Mouse (Mus musculus) thymus, postnatal 0 days (tissue): ENCODE results near the gene Dstyk. TPM values are rescaled to one million over a fixed set of nuclear protein-coding genes. Genes with fewer than 3 reads are reported as not detected.
A peak's percentile ranks its signal among the peaks of the same experiment; 100 is the strongest.

Experiments
- DNase-seq: peaks from one replicate; pipeline ENCODE4 v3.0.0-alpha.2; 2015; ENCODE audit warnings: low spot score
- polyA plus RNA-seq: library from polyadenylated mRNA; unstranded; fragments of >200 nt; fragmentation: Nextera tagmentation; extraction: Ambion mirVana; gene quantifications from 2 replicates; pipeline ENCODE4 v1.2.1, GENCODE M21; 2015

Gene Dstyk
- 4.4 and 4.8 TPM in 2 replicates for polyA plus RNA-seq

DNA sequence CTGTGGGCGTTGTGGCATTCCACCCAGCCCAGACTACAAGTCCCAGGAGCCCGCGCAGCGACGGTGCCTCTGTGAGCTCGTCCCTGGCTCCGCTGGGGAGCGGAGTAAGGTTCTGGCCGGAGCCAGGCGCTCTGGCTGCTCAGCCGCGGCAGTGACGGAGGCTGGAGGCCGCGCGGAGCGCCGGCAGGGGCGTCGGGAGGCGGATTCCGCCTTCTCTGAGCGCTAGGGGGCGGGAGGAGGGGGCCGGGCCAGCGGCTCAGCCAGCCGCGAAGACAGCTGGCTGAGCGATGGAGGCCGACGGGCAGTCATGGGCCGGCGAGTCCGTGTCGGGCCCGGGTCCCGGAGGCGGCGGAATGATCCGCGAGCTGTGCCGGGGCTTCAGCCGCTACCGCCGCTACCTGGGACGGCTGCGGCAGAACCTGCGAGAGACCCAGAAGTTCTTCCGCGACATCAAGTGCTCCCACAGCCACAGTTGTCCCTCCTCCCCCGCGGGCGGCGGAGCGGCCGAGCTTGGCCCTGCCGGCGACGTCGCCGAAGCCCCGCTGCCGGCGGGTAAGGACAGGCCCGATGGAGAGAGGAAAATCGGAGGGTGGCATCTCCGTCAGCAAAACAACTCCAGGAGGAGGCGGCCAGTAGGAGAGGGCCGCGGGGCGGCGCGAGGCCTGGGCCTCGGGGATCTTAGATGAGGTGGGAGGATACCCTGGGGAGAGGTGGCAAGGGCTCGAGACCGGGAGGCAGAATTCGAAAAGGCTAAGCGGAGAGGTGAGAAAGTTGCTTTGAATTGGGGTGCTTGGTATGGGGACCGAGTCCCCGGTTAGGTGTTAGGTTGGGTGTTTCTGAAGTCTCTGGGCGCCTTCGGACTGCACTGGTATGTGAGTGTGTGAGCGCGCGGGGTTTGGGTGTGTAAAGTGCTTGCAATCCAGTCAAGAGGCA, at the start of gene Dstyk:
TSS of gene Dstyk (plus strand) at position 237 of the 933 bp plus-strand sequence.
- DNase-seq = peak; percentile 88

DNA sequence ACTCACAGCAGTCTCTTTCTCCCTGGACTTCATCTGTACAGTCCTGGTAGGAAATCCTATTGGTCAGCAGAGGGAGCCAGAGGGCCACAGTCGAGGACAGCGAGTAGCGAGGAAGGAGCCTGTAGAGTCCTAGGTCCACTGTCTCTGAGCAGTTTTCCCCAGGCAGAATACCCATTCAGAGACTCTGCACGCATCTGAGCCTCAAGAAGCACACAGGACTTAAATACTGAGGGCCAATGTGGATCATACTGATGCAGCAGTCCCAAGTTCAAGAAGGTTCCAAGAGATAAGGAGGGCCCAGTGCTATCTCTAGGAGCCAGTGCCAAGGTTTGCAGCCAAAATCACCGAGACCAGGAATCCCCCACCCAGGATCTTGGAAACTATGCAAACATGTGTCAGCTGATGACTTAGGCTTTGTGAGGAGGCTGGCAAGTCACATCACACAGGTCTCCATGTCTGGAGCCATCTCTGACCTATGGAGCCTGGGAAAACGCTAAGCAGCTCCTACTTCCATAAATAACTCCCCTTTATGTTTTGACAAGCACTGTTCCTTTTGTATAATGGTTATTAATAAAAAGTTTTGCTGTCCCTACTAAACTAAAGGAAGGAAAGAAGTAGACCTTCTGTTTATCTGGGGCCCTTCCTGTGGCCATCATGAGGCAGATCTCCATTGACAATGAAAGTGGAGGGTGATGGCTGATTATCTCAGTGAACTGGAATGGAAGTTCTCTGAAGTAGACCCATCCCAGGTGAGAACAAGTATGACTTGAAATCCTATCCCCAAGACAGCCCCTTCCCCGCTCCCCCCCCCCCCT, 49.5 kb upstream of the Dstyk start:
- DNase-seq = peak; percentile 75

DNA sequence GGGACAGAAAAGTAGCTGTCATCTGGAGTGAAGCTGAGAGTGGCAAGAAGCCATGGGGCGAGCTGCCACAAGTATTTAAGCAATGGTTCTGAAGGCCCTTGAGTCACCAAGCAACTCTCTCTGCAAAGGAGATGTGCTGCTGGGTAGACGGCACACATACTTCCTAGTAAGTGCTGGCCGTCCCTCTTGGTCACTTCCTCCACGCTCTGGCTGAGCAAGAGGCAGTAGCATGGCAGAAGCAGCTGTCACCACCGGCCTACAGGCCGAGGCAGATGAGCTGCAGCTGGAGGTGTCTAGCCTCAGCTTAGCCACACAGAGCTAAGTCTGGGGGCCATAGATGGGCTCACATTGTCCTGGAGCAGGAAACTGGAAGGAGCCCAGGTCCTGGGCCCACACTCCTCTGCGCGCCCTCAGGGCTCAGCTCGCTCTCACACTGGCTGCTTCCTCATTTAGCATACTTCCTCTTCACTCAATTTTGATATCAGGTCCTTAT, 46.6 kb upstream of the Dstyk start:
- DNase-seq = no peak

DNA sequence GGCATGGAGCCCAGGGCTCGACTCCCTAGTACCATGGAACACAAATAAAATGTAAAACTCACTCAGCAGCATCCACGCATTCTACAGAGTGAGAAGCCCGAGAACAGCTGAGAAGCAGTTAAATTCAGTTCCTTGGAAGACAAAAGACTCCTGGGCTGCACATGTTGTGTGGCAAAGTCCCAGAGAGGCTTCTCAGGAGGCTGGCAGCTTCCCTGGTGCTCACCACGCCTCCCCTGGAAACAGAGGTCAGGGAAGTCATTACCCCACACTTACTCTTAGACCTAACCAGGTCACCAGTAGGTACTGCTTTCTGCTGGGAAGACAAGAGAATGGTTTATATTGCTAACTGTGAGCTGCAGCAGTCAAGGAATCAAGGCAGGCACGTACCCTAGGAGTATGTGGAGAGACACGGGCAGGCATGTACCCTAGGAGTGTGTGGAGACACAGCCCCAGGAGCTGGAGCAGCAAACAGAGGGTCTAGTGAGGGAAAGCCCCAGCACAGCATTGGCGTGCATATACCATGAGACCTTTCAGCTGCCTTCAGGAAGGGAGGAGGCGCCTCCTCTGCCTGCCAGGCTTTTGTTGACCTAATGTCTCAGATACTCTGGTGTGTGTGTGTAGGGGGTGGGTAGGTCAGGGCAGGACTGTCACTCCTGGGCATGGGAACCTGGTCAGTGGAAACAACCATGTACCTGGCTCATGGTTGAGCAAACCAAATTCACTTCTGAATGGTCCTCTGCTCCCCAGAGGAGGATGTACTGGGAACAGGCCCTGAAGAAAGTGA, 45.9 kb upstream of the Dstyk start:
- no peak for DNase-seq

DNA sequence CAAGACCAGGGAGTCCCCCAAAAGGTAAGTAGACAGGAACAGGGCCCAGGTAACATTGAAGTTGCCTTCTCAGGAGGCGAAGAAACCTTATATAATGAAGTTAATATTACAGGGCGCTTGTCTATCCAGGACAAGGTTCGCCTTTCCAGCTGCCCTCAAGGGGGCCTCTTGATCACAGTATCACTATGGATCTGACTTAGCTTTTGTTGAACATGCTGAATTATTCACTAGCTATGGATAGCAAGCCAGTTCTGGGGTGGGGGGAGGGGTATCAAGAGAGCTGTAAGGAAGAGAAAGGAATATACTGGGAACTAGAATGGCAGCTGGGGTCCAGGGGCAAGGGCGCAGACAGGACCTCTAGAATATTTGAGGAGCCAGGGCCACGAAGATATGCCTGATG, 45.0 kb upstream of the Dstyk start:
- no peak for DNase-seq

DNA sequence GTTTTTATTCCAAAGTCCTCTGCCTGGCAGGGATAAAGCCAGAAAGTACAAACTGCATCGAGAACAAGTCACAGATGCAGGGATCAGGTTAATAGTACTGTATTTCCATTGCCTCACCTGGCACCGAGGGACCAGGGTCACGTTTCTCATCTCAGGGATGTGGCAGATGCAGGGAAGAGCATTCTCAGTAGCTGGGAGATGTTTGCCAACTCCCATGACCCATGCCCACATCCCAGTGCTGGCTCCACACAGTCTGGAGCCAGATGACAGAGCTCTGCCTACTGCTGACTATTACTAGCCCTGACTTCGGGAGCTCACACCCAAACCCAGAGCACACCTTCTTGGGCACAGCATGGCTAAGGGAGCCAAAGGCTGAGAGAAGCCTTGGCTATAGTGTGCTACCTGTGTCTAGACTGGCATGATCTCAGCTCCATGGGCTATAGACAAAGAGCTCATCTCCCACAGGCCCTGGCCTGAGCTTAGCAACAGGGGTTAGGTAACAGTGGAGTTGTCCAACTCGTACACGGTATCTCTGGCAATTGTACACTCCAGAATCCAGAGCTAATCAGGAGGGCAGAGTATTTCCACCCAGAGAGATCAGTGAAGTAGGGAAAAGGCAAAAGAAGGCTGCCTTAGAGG, 44.3 kb upstream of the Dstyk start:
- no peak for DNase-seq

DNA sequence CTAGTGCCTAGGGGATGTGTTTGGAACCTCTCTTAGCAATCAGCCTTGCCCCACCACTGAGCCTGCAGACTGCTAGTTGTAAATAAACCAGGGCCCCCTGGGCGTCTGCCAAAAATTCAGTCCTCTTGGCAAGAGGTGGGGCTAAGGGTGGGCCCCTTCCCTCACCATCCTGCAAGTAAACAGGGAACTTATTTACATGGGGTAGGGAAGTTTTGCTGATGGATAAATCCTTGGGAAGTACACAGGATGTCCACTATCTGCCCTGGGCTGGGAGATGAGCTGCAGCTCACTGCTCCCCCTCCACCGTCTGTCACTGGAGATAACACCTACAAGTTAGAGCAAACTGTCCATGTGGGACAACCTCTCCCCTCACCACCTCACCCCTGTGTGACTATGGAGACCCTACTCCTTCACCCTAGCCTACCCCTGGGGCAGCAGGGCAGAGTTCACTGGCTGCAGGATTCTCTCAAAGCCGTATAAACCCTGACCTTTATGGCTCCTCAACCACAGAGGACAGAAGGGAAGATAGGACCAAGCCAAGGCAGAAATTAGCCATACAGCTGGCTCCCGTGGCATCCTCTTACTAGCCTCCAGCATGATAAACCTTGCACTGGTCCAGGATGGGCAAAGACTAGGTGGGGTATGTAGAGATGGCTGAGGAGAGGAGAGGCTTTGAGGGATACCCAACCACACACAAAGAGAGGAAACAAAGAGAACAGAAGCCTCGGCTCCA, 43.0 kb upstream of the Dstyk start:
- no peak for DNase-seq

DNA sequence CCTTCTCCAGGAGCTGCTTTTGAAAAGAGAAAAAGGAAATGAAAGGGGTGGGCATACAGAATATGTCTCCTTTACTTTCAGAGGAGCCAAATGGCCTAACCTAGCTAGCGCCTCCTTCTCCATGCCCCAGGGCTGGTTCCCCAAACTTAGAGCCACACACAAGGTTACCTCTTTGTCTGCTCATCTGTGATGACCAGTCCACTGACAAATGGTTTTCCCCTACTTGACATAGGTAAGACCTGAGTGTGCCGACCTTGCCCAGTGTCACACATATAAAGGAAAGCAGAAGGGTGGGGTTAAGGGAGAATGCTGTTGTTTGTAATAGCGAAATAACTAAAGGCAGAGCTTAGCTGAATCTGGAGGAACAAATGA, 42.5 kb upstream of the Dstyk start:
- DNase-seq = no peak

DNA sequence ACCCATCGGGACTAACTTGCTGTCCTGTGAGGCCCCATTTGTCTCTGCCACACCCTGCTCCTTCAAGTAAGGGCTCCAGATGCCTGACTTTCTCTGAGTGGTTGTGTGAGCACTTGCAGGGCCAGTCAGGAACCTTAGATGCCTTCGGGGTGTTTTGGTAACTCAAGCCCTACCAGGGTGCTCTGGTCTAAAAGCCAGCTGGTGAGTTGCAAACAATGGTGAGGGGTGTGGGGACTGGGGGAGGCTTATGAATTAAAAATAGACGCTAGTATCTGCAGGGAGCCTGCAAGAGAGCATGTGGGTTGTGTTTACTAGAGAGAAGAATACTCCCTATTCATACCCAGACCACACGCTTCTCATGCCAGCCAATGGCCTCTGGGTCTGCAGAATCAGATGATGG, 42.1 kb upstream of the Dstyk start:
- no peak for DNase-seq

DNA sequence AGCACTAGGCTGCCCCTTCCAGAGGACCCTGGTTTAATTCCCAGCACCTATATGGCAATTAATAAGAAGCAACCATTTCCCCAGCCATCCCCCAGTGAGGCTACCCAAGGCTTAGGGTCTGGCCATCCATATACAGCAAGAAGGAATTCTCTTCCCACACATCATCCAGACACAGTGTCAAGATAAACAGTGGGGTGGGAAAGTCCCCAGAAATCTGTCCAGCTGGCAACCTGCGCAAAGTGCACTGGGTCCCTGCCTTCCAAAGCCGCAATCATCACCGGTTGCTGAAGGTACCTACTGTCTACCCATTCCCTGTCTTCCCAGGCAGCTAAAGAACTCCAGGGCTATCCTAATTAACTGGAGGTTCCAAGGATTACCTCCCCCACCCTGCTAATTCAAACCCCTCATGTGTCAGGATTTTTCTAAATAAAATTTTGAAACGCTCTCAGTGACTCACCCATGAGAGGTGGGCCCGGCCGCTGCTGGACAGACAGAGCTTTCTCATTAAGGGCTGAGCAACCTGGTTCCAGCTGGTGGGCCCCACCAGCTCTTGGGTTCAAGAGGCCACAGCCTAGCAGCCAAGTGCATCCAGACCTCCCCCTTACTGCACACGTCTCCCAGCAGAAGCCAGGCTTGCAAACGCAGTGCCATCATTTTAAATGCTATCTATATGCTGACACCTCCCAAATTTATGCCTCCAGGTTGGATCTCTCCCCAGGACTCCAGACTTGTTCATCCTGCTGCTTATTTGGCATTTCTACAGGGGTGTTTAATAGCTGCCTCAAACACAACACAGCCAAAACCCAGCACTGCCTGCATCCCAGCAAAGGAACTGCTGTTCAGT, 40.9 kb upstream of the Dstyk start:
- DNase-seq = no peak

DNA sequence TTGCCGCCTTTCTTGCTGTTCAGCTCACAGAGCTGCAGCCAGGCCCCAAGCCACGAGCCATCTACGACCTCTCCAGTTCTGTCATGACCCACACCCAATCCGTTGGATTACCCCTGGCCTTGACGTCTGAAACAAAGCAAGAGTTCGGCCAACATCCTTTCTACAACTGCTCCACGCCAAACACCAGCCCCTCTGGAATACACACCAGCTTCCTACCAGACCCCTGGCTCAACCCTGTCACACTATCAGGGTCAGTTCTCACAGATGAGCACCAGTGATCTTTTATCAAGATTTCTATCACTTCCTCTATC, 40.3 kb upstream of the Dstyk start:
- no peak for DNase-seq

DNA sequence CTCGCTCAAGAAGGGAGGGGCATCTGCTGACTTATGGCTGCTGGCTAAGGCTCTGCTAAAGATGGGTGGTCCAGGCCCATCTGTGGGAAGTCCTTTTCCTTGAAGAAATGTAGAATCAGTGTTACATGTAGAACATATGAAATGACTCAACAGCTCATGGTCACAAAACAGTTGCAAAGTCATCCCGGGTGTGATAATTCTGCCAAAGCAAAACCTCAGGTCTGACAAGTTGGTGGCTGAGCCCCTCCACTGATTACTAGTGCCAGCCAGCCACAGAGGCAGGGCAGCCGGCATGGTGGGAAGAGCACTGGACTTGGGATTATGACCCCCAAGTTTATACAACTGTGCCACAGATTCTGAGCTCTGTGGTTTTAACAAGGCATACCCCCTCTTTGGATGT, 39.5 kb upstream of the Dstyk start:
- DNase-seq = no peak

DNA sequence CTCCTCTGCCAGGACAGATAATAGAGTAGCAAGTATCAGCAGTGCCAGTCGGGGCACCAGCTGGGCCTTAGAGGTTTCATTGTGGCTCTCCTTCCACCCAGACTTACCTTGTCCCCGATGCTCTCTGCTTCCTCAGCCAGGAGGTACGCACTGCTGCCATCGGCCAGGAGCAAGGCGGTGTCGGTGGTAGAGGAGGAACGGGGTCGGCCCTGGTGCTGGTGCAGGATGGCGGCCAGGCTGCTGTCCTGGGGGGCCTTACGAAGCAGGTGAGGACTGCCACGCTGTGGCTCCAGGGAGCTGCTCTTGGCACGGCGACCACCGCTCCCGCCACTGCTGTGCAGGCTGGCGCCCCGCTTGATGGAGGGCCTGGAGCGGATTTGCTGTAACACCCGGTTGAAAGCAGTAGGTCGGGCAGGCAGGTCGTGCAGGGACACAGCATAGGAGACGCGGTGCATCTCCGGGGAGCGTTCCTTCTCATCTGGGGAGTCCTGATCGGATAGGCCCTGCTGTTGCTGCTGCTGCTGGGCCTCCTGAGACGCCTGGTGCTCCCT, 36.7 kb upstream of the Dstyk start:
- no peak for DNase-seq

DNA sequence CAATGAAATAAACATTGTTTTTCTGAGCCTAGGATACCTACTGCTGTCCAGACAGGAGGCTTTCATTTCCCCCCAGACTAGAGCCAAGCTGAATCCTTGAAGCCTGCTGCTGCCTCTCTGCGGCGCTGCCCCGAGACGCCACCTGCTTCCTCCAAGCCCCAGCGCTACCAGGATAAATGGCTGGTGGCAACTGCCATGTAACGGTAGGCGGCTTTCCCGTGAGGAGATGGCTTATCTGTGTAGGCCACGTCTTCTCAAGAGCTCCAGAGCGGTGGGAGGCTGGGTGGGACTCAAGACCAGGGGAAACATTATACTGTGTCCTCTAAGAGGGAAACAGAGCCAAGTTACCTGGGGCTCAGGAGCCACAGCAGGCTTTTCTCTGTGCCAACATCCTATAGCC, 35.4 kb upstream of the Dstyk start:
- DNase-seq = peak; percentile 16

DNA sequence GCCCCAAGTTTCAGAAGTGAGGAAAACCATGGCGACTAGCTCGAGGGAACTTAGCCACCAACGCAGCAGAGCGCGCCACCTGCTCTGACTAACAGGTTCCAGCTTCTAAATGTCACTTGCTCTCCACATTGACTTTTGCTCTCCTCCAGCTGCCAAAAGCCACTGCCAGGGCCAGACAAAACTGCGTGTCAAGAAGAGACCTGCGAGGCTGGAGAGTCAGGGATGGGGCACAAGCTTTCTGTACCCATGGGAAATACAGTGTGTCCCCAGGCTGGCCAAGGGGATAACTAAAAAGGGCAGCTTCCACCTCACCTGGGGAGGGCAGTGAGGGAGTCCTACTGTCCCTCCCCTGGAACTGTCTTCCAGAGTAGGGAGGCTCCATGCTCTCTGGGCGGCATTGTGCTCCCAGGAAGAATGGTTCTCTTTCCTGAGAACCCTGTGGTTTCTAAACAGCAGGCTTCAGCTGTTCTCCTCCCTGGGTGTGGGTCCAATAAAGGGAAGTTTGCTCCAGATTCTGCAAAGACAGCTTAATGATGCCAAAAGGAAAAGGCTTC, 33.3 kb upstream of the Dstyk start:
- DNase-seq = no peak

DNA sequence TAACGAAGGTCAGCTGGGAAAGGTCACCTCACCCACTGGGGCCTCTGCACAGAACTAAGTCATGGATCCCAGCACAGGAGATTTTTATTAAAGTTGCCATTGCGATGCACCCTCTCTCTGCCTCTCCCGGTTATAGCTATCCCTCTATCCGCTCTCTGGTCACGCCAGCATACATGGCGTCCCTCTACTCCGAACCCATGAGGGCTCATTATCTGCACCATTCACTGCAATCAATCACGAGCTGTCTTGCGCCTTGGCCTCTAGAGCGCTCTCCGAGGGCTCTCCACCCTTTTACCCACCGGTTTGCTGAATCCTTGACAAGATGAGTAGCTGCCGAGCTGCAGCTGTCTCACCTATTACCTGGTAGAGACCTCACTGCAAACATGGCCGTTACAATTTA, 32.1 kb upstream of the Dstyk start:
- no peak for DNase-seq

DNA sequence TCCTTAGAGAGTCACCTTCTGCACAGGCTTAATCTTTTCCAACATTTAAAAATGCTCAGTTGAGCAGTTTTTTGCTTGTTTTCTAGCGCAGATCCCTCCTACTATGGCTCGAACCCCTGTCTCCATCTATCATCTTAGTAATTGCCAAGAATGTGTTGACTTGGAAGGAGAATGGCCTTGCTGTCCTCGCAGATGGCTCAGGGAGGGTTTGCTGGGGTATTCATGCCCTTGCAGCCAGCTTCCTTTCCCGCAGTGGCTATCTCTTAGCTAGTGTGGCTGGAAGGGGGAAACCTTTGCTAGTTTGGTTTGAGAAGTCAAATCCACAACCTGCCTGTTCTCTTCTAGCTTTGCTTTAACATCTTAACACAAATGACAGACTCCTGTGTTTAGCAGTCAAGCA, 31.6 kb upstream of the Dstyk start:
- no peak for DNase-seq

DNA sequence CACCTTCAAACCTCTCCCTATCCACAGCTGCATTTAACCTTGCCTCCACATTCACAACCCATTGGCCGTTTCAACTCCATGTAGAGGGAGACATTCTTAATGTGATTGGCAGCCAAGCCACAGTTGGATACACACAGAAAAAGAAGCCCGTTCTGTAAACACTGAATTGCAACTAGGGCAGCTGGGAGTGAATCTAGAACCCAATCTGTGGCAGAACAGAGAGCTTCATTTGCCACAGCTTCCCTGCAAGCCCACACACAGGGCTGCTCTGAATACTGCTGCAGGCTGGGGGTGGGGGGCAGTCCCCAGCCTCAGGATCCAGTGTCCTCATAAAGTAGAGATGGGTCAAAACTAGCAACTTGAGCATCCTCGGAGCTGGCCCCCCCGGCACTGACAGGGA, 31.1 kb upstream of the Dstyk start:
- DNase-seq = no peak

DNA sequence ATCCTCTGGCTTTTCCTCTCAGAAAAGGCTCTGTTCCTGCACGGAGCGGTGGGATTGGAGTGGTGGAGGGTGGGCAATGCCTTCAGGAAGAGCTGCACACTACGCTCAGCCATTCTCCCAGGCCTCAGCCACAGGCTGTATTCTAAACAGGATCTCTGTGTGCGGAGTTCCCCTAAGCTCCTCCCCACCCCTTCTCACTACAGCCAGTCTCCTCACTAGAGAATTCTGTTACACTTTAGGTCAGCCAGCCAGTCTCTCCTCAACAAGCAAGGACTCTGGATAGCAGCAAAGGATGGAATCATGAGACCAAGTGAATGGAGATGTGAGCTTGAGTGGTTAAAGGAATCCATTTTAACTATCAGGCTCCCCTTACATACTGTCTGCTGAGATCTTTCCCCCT, 29.4 kb upstream of the Dstyk start:
- DNase-seq = no peak
